Mouse (Mus musculus): Measurements from ENCODE around the gene Acsf2.

Gene Acsf2

GRCm38 (mm10) chr11:94548041-94548784 lies 53.5 kb downstream of the Acsf2 start:
- DNase-seq (ENCODE audit: low read depth, low spot score): peak; percentile 54

- no peak for DNase-seq (ENCODE audit: low read depth, low spot score)
Measured at GRCm38 (mm10) chr11:94547271-94547670, 54.4 kb downstream of the Acsf2 start.

GRCm38 (mm10) chr11:94546381-94546780 lies 55.3 kb downstream of the Acsf2 start:
- no peak for DNase-seq (ENCODE audit: low read depth, low spot score)

- DNase-seq (ENCODE audit: low read depth, low spot score): no peak
Measured at GRCm38 (mm10) chr11:94544422-94544821, 57.2 kb downstream of the Acsf2 start.

- peak; percentile 58 for DNase-seq (ENCODE audit: low read depth, low spot score)
Measured at GRCm38 (mm10) chr11:94543932-94544331, 57.7 kb downstream of the Acsf2 start.

- no peak for DNase-seq (ENCODE audit: low read depth, low spot score)
Measured at GRCm38 (mm10) chr11:94543344-94543743, 58.3 kb downstream of the Acsf2 start.

GRCm38 (mm10) chr11:94542400-94542799 lies 59.3 kb downstream of the Acsf2 start:
- DNase-seq (ENCODE audit: low read depth, low spot score): no peak

GRCm38 (mm10) chr11:94539761-94540160 lies 61.9 kb downstream of the Acsf2 start:
- no peak for DNase-seq (ENCODE audit: low read depth, low spot score)

GRCm38 (mm10) chr11:94538733-94539292 lies 62.9 kb downstream of the Acsf2 start:
- no peak for DNase-seq (ENCODE audit: low read depth, low spot score)

GRCm38 (mm10) chr11:94533171-94533570 lies 68.5 kb downstream of the Acsf2 start:
- DNase-seq (ENCODE audit: low read depth, low spot score): no peak

- no peak for DNase-seq (ENCODE audit: low read depth, low spot score)
Measured at GRCm38 (mm10) chr11:94528879-94529278, 72.8 kb downstream of the Acsf2 start.

- DNase-seq (ENCODE audit: low read depth, low spot score): no peak
Measured at GRCm38 (mm10) chr11:94526171-94526879, 75.3 kb downstream of the Acsf2 start.

- DNase-seq (ENCODE audit: low read depth, low spot score): peak; percentile 34
Measured at GRCm38 (mm10) chr11:94521219-94521843, 80.3 kb downstream of the Acsf2 start, which contains the start of gene Mycbpap. Gene Mycbpap, minus strand, starts transcription at chr11:94521742.

- no peak for DNase-seq (ENCODE audit: low read depth, low spot score)
Measured at GRCm38 (mm10) chr11:94513452-94513851, 88.2 kb downstream of the Acsf2 start.

GRCm38 (mm10) chr11:94508976-94509375 lies 92.7 kb downstream of the Acsf2 start:
- no peak for DNase-seq (ENCODE audit: low read depth, low spot score)

Measured in CD4-positive, CD25-positive, alpha-beta regulatory T cell, adult 2 months (primary cell).